Mouse (Mus musculus): ENCODE data around the gene Rnaseh2b. TPM values are rescaled to one million over a fixed set of nuclear protein-coding genes. Genes with fewer than 3 reads are reported as not detected.

The Rnaseh2b gene
- total RNA-seq, 1 experiment = 16.4 TPM

- no peaks in the 10 kb centered on the region for H3K9me3 ChIP-seq (ENCODE audit: control insufficient read depth, insufficient read depth, low read depth, low read length)
- DNase-seq (ENCODE audit: low read depth, low spot score) = no peak
- no peaks in the 10 kb centered on the region for H3K4me1 ChIP-seq (ENCODE audit: control insufficient read depth in 2 of 2, insufficient read depth in 2 of 2, low read length in 2 of 2, poor library complexity in 1 of 2)
- in situ Hi-C loops (cut with MboI; ENCODE audit: low sequenced_read_pairs in 2 of 2, unreplicated experiment in 2 of 2) = no loop called here
- no peak overlapping the region for H3K27ac ChIP-seq (ENCODE audit: insufficient read depth, low read depth, low read length, poor library complexity, severe bottlenecking)
- TF ChIP-seq MAFK (IDR thresholded peaks at IDR 0.05; ENCODE audit: insufficient read depth, low read depth, low read length) (no peak), CHD2 (IDR thresholded peaks at IDR 0.05; ENCODE audit: low read depth, low read length) (no peak), ZC3H11A (IDR thresholded peaks at IDR 0.05; ENCODE audit: borderline replicate concordance, low read depth, low read length) (no peak), HCFC1 (IDR thresholded peaks at IDR 0.05; ENCODE audit: borderline replicate concordance, insufficient read depth, low read length) (no peak), ZNF384 (IDR thresholded peaks at IDR 0.05; ENCODE audit: low read depth, low read length) (no peak)
- no peak overlapping the region for H3K9ac ChIP-seq (ENCODE audit: insufficient read depth, low read depth, low read length, poor library complexity, severe bottlenecking)
- H3K36me3 ChIP-seq (ENCODE audit: control insufficient read depth, insufficient read depth, low read length, poor library complexity, severe bottlenecking) = no peaks in the 10 kb centered on the region
- H3K4me3 ChIP-seq (ENCODE audit: insufficient read depth in 1 of 2, low read depth in 1 of 2, low read length in 2 of 2, poor library complexity in 1 of 2, severe bottlenecking in 1 of 2) = no peak overlapping the region
These were observed 19.3 kb downstream of the Rnaseh2b start for GRCm38 (mm10) chr14:62311672-62312071.

GRCm38 (mm10) chr14:62322581-62323344 is 30.4 kb downstream of the Rnaseh2b start:
- in situ Hi-C loops (cut with MboI; ENCODE audit: low sequenced_read_pairs in 2 of 2, unreplicated experiment in 2 of 2) = no loop called here
- Histone ChIP-seq H3K4me3 (ENCODE audit: insufficient read depth in 1 of 2, low read depth in 1 of 2, low read length in 2 of 2, poor library complexity in 1 of 2, severe bottlenecking in 1 of 2) (no peak overlapping the region), H3K9ac (ENCODE audit: insufficient read depth, low read depth, low read length, poor library complexity, severe bottlenecking) (no peak overlapping the region), H3K27ac (ENCODE audit: insufficient read depth, low read depth, low read length, poor library complexity, severe bottlenecking) (no peak overlapping the region), H3K4me1 (ENCODE audit: control insufficient read depth in 2 of 2, insufficient read depth in 2 of 2, low read length in 2 of 2, poor library complexity in 1 of 2) (0 out of 4 replicates have a peak, but pooled peaks cover 0 to 2% of the 10 kb centered on the region in 2 experiments), H3K36me3 (ENCODE audit: control insufficient read depth, insufficient read depth, low read length, poor library complexity, severe bottlenecking) (no peaks in the 10 kb centered on the region), H3K9me3 (ENCODE audit: control insufficient read depth, insufficient read depth, low read depth, low read length) (no peaks in the 10 kb centered on the region)
- DNase-seq (ENCODE audit: low read depth, low spot score) = no peak
- TF ChIP-seq HCFC1 (IDR thresholded peaks at IDR 0.05; ENCODE audit: borderline replicate concordance, insufficient read depth, low read length) = no peak
- no peak for TF ChIP-seq ZNF384 (IDR thresholded peaks at IDR 0.05; ENCODE audit: low read depth, low read length)
- no peak for TF ChIP-seq CHD2 (IDR thresholded peaks at IDR 0.05; ENCODE audit: low read depth, low read length)
- no peak for TF ChIP-seq ZC3H11A (IDR thresholded peaks at IDR 0.05; ENCODE audit: borderline replicate concordance, low read depth, low read length)
- no peak for TF ChIP-seq MAFK (IDR thresholded peaks at IDR 0.05; ENCODE audit: insufficient read depth, low read depth, low read length)

GRCm38 (mm10) chr14:62323457-62323856 is 31.1 kb downstream of the Rnaseh2b start:
- no peak overlapping the region for H3K27ac ChIP-seq (ENCODE audit: insufficient read depth, low read depth, low read length, poor library complexity, severe bottlenecking)
- H3K4me3 ChIP-seq (ENCODE audit: insufficient read depth in 1 of 2, low read depth in 1 of 2, low read length in 2 of 2, poor library complexity in 1 of 2, severe bottlenecking in 1 of 2) = no peak overlapping the region
- no peak for DNase-seq (ENCODE audit: low read depth, low spot score)
- no peak overlapping the region for H3K9ac ChIP-seq (ENCODE audit: insufficient read depth, low read depth, low read length, poor library complexity, severe bottlenecking)
- H3K36me3 ChIP-seq (ENCODE audit: control insufficient read depth, insufficient read depth, low read length, poor library complexity, severe bottlenecking) = no peaks in the 10 kb centered on the region
- peaks cover 0 to 2% of the 10 kb centered on the region in 2 experiments; a peak in 1 of 4 replicates for H3K4me1 ChIP-seq (ENCODE audit: control insufficient read depth in 2 of 2, insufficient read depth in 2 of 2, low read length in 2 of 2, poor library complexity in 1 of 2)
- TF ChIP-seq ZNF384 (IDR thresholded peaks at IDR 0.05; ENCODE audit: low read depth, low read length) (no peak), MAFK (IDR thresholded peaks at IDR 0.05; ENCODE audit: insufficient read depth, low read depth, low read length) (no peak), HCFC1 (IDR thresholded peaks at IDR 0.05; ENCODE audit: borderline replicate concordance, insufficient read depth, low read length) (no peak), ZC3H11A (IDR thresholded peaks at IDR 0.05; ENCODE audit: borderline replicate concordance, low read depth, low read length) (no peak), CHD2 (IDR thresholded peaks at IDR 0.05; ENCODE audit: low read depth, low read length) (no peak)
- in situ Hi-C loops (cut with MboI; ENCODE audit: low sequenced_read_pairs in 2 of 2, unreplicated experiment in 2 of 2) = no loop called here
- H3K9me3 ChIP-seq (ENCODE audit: control insufficient read depth, insufficient read depth, low read depth, low read length) = no peaks in the 10 kb centered on the region

GRCm38 (mm10) chr14:62324943-62325342 is 32.6 kb downstream of the Rnaseh2b start:
- DNase-seq (ENCODE audit: low read depth, low spot score) = no peak
- no peak overlapping the region for H3K4me3 ChIP-seq (ENCODE audit: insufficient read depth in 1 of 2, low read depth in 1 of 2, low read length in 2 of 2, poor library complexity in 1 of 2, severe bottlenecking in 1 of 2)
- no peaks in the 10 kb centered on the region for H3K9me3 ChIP-seq (ENCODE audit: control insufficient read depth, insufficient read depth, low read depth, low read length)
- peaks cover 0 to 4% of the 10 kb centered on the region in 2 experiments; a peak in 2 of 4 replicates for H3K4me1 ChIP-seq (ENCODE audit: control insufficient read depth in 2 of 2, insufficient read depth in 2 of 2, low read length in 2 of 2, poor library complexity in 1 of 2)
- H3K27ac ChIP-seq (ENCODE audit: insufficient read depth, low read depth, low read length, poor library complexity, severe bottlenecking) = no peak overlapping the region
- in situ Hi-C loops (cut with MboI; ENCODE audit: low sequenced_read_pairs in 2 of 2, unreplicated experiment in 2 of 2) = no loop called here
- no peaks in the 10 kb centered on the region for H3K36me3 ChIP-seq (ENCODE audit: control insufficient read depth, insufficient read depth, low read length, poor library complexity, severe bottlenecking)
- TF ChIP-seq ZC3H11A (IDR thresholded peaks at IDR 0.05; ENCODE audit: borderline replicate concordance, low read depth, low read length) (no peak), HCFC1 (IDR thresholded peaks at IDR 0.05; ENCODE audit: borderline replicate concordance, insufficient read depth, low read length) (no peak), ZNF384 (IDR thresholded peaks at IDR 0.05; ENCODE audit: low read depth, low read length) (no peak), MAFK (IDR thresholded peaks at IDR 0.05; ENCODE audit: insufficient read depth, low read depth, low read length) (no peak)
- H3K9ac ChIP-seq (ENCODE audit: insufficient read depth, low read depth, low read length, poor library complexity, severe bottlenecking) = no peak overlapping the region
